Mouse (Mus musculus) midbrain, embryonic 15.5 days (tissue): ENCODE results near the gene 4930518I15Rik. TPM values are rescaled to one million over a fixed set of nuclear protein-coding genes. Genes with fewer than 3 reads are reported as not detected.
A peak's percentile ranks its signal among the peaks of the same experiment; 100 is the strongest.
"Not testable (repeated sequence)": the region's sequence is repeated elsewhere in the genome, so short reads cannot be mapped to it uniquely, and the experiment has no call there.

Experiments used
- ATAC-seq: fragments of 200-750 bp; cut with Nextera tagmentation; replicated peaks from 2 replicates; pipeline ENCODE4 v1.8.0; 2017; ENCODE audit warnings: moderate TSS enrichment
- H3K27ac ChIP-seq: fragments of 300-500 bp; sonication (generic); 2 replicates; pipeline ENCODE4 v1.5.1; 2015; ENCODE audit warnings: mild to moderate bottlenecking, inconsistent platforms
- H3K27me3 ChIP-seq: fragments of 300-500 bp; sonication (generic); replicated peaks from 2 replicates; pipeline ENCODE4 v1.6.1; 2015; ENCODE audit warnings: inconsistent platforms
- H3K36me3 ChIP-seq: fragments of 300-500 bp; sonication (generic); replicated peaks from 2 replicates; pipeline ENCODE4 v1.6.1; 2015; ENCODE audit warnings: inconsistent platforms
- H3K4me1 ChIP-seq: fragments of 300-500 bp; sonication (generic); 2 replicates; pipeline ENCODE4 v1.6.1; 2015; ENCODE audit warnings: inconsistent platforms
- H3K4me2 ChIP-seq: fragments of 300-500 bp; sonication (generic); 2 replicates; pipeline ENCODE4 v1.6.1; 2015; ENCODE audit warnings: inconsistent platforms, mild to moderate bottlenecking, moderate library complexity
- H3K4me3 ChIP-seq: fragments of 300-500 bp; sonication (generic); 2 replicates; pipeline ENCODE4 v1.5.1; 2015; ENCODE audit warnings: mild to moderate bottlenecking, inconsistent platforms
- H3K9ac ChIP-seq: fragments of 300-500 bp; sonication (generic); 2 replicates; pipeline ENCODE4 v1.6.1; 2015; ENCODE audit warnings: mild to moderate bottlenecking, inconsistent platforms
- H3K9me3 ChIP-seq: fragments of 300-500 bp; sonication (generic); 2 replicates; pipeline ENCODE4 v1.6.1; 2016; ENCODE audit warnings: inconsistent platforms
- WGBS: fragments of 180-500 bp; shearing (Covaris S2); methylation state at CpG from one replicate; pipeline ENCODE4 v1.1.7; 2015; ENCODE audit warnings: mixed read lengths; 5-methylcytosine and 5-hydroxymethylcytosine counted together
- polyA plus RNA-seq: library from polyadenylated mRNA; unstranded; fragments of >200 nt; fragmentation: Nextera tagmentation; extraction: Ambion mirVana; gene quantifications from 2 replicates; pipeline ENCODE4 v1.2.1, GENCODE M21; 2015

The 4930518I15Rik gene
- polyA plus RNA-seq, 1 experiment from 2014 or later = 11.6 TPM

DNA sequence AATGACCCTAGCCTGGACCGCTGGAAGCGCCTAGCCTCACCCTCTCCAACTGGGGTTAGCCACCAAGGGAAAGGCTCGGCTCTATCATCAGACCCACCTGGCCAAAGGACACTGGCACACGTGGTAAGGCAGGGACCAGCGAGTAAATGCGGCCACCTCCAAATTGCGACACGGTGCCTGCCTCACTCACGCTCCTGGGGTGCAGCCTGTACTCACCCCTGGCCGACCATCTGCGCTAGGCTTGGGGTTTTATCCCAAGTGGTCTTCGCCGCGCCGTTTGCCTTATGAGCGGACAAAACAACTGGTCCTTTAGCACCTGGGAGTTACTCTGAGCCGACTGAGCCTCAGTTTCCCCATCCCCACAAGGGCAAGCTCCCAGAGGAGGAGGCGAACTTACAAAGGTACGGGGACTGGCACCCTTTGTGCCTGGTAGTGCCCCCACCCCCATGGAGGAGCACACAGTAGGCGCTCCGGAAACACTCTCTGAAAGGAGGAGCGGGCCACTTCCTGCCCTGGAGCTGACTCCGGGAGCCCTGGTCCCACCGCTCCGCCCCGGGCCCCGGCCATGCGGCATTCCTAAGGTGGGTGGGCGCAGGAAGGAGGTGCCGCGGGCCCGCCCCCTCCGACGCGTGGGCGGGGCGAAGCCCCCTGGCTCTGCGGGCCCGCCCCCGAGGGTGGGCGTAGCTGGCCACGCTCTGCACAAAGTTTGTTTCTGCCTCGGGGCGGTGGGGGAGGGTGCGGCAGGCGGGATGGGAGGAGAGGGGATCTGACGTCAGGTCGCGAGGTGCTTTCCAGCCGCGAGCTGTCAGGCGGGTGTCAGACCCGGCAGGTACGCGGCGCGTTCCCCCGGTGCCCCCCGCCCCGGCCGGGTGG, 18.2 kb downstream of the 4930518I15Rik start, which contains the start of gene Tgif2:
Gene Tgif2, plus strand, starts transcription at position 689 of the 873 bp plus-strand sequence.
- Histone ChIP-seq H3K27ac (peak within 1 kb of the TSS; percentile 65), H3K4me2 (peak within 1 kb of the TSS; percentile 100), H3K9me3 (no peaks in the 10 kb centered on the region), H3K36me3 (no peaks in the 10 kb centered on the region), H3K9ac (peak within 1 kb of the TSS; percentile 47), H3K27me3 (peaks cover 31% of the 10 kb centered on the region), H3K4me3 (peak within 1 kb of the TSS; percentile 60), H3K4me1 (peaks cover 43% of the 10 kb centered on the region)
- WGBS = 2% methylated on average over 59 of the region's 61 CpGs
- peak; percentile 74 for ATAC-seq

- no peaks in the 10 kb centered on the region for H3K36me3 ChIP-seq
- no peak overlapping the region for H3K9ac ChIP-seq
- WGBS = 67% methylated on average over 6 of the region's 6 CpGs
- peaks cover 40% of the 10 kb centered on the region for H3K4me1 ChIP-seq
- peak overlapping the region; percentile 100; the same call in 1 of the 2 replicates for H3K4me2 ChIP-seq
- H3K9me3 ChIP-seq = no peaks in the 10 kb centered on the region
- no peak for ATAC-seq
- H3K27ac ChIP-seq = no peak overlapping the region
- no peak overlapping the region; the same call in 1 of the 2 replicates for H3K4me3 ChIP-seq
- H3K27me3 ChIP-seq = peaks cover 31% of the 10 kb centered on the region
These were observed 18.9 kb downstream of the 4930518I15Rik start for GRCm38 (mm10) chr2:156838839-156839238.

DNA sequence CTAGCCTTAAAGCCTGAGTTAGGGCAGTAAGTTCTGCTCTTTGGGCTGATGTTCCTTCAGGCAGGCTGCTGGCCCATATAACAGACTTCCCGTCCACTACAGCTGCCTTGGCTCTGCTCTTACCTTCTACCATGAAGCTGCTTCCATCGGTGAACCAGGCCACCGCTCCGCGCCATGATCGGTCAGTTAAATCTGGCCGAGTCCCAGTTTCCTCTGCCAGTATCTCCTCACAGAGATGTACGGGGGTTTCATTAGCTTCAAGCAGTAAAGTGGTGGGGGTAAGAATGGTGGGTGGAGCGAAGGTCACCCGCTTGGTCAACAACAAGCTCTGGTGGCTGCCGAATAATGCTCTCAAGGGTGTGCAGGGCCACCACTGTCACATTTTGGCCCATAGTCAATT, 23.4 kb downstream of the 4930518I15Rik start:
- Histone ChIP-seq H3K27ac (no peak overlapping the region), H3K4me1 (no peaks in the 10 kb centered on the region), H3K9ac (no peak overlapping the region), H3K36me3 (peaks cover 3% of the 10 kb centered on the region; the same call in 1 of the 2 replicates), H3K27me3 (peaks cover 3% of the 10 kb centered on the region; the same call in 1 of the 2 replicates), H3K4me2 (no peak overlapping the region), H3K4me3 (no peak overlapping the region), H3K9me3 (0 out of 2 replicates have a peak, but pooled peaks cover 5% of the 10 kb centered on the region)
- WGBS = 97% methylated on average over 11 of the region's 11 CpGs
- no peak for ATAC-seq

DNA sequence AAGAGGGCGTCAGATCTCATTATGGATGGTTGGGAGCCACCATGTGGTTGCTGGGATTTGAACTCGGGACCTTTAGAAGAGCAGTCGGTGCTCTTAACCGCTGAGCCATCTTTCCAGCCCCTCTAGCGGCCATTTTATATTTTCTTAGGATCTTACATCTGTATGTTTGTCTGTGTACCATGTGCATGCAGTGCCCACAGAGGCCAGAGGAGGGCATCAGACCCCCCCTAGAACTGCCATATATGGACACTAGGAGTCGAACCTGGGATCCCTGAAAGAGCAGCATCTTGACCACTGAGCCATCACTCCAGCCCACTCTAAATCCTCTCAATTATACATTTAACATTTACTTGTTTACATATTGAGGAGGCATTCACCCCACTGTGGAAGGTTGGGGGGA, 32.6 kb downstream of the 4930518I15Rik start:
- WGBS = 86% methylated on average over 6 of the region's 6 CpGs
- not testable (repeated sequence) for H3K9ac ChIP-seq, ATAC-seq

DNA sequence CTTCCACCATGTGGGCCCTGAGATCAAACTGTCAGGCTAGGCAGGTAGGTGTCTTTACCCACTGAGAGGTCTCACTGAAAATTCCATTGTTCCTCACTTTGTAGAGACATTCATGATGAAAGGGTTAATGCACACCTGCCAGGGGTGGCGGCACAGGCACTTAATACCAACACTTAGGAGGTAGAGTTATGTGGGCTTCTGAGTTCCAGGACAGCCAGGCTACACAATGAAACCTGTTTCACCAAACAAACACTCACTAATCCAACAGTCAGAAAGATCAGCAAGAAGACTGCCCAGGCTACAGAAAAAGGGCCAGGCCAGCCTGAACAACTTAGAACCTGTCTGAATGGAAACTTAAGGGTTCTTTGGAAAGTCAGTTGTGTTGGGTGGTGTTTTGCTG, 41.6 kb downstream of the 4930518I15Rik start:
- Histone ChIP-seq H3K9me3 (no peaks in the 10 kb centered on the region), H3K27ac (no peak overlapping the region), H3K4me2 (no peak overlapping the region), H3K27me3 (no peaks in the 10 kb centered on the region), H3K36me3 (no peaks in the 10 kb centered on the region), H3K9ac (no peak overlapping the region), H3K4me3 (no peak overlapping the region), H3K4me1 (no peaks in the 10 kb centered on the region)
- no peak for ATAC-seq
- 48% methylated on average over 1 of the region's 1 CpGs for WGBS

More for the DNA sequence above, 32.6 kb downstream of the 4930518I15Rik start:
- not testable (repeated sequence) for H3K4me1 ChIP-seq, H3K27ac ChIP-seq, H3K9me3 ChIP-seq, H3K27me3 ChIP-seq, H3K36me3 ChIP-seq, H3K4me3 ChIP-seq, H3K4me2 ChIP-seq

DNA sequence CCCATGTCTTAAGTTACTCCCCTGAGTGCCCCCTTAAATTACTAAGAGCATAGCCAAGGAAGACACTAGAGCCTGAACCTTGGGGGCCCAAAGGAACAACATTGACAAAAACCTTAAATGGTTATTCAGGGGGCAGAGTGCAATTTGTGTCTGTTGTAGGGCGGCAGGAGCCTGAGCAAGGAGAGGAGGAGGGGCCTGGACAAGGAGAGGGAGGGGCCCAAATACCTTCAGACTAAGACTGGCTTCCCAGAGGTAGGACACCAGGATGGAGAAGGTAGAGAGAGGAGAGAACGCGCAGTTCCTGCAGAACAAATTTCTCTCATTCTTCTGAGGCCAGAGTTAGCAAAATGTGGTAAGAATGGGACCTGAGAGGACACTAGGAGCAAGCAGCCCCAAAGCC, 42.3 kb downstream of the 4930518I15Rik start:
- Histone ChIP-seq H3K9me3 (no peaks in the 10 kb centered on the region), H3K27me3 (no peaks in the 10 kb centered on the region), H3K4me2 (no peak overlapping the region), H3K27ac (no peak overlapping the region), H3K4me1 (no peaks in the 10 kb centered on the region), H3K36me3 (no peaks in the 10 kb centered on the region), H3K4me3 (no peak overlapping the region), H3K9ac (no peak overlapping the region)
- WGBS = 73% methylated on average over 3 of the region's 3 CpGs
- no peak for ATAC-seq

DNA sequence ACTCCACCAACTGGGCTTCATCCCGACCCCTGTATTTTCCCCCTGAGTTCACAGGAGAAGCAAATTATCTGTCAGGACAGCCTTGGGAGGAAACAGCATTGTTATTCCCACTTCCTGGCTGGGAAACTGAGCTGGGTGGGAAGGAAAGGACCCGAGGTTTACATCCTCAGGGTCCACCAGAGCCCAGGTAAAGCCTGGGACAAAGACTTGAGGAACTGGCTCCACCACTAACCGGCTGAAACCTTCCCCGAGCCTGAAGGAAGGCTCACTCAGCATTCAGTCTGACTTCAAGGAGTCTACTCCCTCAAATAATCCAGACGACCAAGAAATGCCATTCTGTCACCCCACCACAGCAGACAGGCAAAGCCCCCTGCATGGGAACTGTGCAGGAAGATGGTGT, 42.9 kb downstream of the 4930518I15Rik start:
- no peak overlapping the region for H3K27ac ChIP-seq
- H3K27me3 ChIP-seq = no peaks in the 10 kb centered on the region
- no peak overlapping the region for H3K4me3 ChIP-seq
- no peak overlapping the region for H3K9ac ChIP-seq
- ATAC-seq = no peak
- no peaks in the 10 kb centered on the region for H3K4me1 ChIP-seq
- no peaks in the 10 kb centered on the region for H3K9me3 ChIP-seq
- 27% methylated on average over 5 of the region's 5 CpGs for WGBS
- no peaks in the 10 kb centered on the region for H3K36me3 ChIP-seq
- no peak overlapping the region for H3K4me2 ChIP-seq

DNA sequence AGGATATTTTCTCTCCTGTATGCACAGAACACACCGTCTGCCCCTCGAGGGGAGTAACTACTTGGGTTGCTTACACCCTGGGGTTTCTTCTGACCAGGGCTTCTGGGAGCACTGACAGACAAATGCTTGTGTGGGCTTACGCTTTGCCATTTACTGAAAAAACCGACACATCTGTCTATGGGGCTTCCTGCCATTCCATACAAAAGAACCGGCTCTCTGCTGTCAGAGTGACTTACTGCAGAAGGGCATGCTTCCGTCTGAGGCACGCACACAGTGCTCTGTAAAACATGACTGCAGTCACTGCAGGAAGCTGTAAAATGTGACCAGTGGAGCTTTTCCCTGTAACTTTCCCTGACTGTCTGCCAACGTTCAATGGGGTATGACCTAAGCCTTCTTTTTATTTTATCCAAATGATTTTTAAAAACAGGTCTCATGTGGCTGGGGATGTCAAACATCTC, 43.4 kb downstream of the 4930518I15Rik start:
- H3K27me3 ChIP-seq = no peaks in the 10 kb centered on the region
- no peaks in the 10 kb centered on the region for H3K36me3 ChIP-seq
- no peak for ATAC-seq
- no peak overlapping the region for H3K9ac ChIP-seq
- H3K27ac ChIP-seq = no peak overlapping the region
- H3K4me1 ChIP-seq = no peaks in the 10 kb centered on the region
- no peak overlapping the region for H3K4me2 ChIP-seq
- 8% methylated on average over 8 of the region's 8 CpGs for WGBS
- H3K4me3 ChIP-seq = no peak overlapping the region
- no peaks in the 10 kb centered on the region for H3K9me3 ChIP-seq

DNA sequence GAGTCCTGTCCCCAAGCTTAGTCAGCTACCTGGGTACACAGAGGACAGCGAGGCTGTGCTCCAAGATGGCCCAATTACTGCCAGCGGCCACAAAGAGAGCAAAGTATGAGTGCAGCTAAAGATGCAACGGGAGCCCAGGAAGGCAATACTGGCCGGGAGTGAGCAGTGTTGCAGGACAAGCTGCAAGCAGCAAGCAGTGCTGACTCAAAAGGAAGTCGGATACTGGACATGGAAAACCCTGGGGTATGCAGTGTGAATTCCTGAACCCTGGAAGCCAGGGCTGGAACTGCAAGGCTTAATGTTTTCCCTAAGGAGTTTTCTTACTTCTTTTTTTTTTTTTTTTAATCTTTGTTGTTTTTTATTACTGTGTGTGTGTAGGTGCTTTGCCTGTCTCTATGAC, 46.2 kb downstream of the 4930518I15Rik start:
- H3K4me3 ChIP-seq = no peak overlapping the region
- no peaks in the 10 kb centered on the region for H3K36me3 ChIP-seq
- ATAC-seq = no peak
- H3K27me3 ChIP-seq = no peaks in the 10 kb centered on the region
- H3K27ac ChIP-seq = no peak overlapping the region
- H3K4me2 ChIP-seq = no peak overlapping the region
- 73% methylated on average over 5 of the region's 5 CpGs for WGBS
- H3K9ac ChIP-seq = no peak overlapping the region
- H3K9me3 ChIP-seq = no peaks in the 10 kb centered on the region
- no peaks in the 10 kb centered on the region for H3K4me1 ChIP-seq

- Histone ChIP-seq H3K36me3 (no peaks in the 10 kb centered on the region), H3K4me1 (no peaks in the 10 kb centered on the region), H3K27ac (no peak overlapping the region), H3K4me2 (no peak overlapping the region), H3K4me3 (no peak overlapping the region), H3K27me3 (no peaks in the 10 kb centered on the region), H3K9ac (no peak overlapping the region), H3K9me3 (no peaks in the 10 kb centered on the region)
- 92% methylated on average over 10 of the region's 10 CpGs for WGBS
- no peak for ATAC-seq
These were observed 47.0 kb downstream of the 4930518I15Rik start for GRCm38 (mm10) chr2:156810716-156811115.

DNA sequence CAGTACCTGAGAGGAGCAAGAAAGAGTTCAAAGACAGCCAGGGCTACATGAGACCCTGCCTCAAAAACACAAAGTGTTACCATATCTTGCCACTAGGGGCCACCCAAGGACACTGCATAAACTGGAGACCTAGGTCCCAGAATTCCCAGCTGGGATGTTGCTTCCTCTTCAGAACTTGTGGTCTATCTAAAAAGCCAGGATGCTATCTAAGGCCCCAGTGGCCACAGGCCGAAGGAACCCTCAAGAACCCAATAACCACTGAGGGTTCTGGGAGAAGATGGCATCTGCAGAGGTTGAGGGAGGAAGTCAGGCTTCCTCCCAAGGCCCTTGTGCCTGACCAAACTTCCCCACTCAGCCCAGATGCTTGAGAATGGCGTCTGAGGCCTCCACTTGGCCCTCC, 48.2 kb downstream of the 4930518I15Rik start:
- Histone ChIP-seq H3K4me3 (no peak overlapping the region), H3K27ac (no peak overlapping the region), H3K4me2 (no peak overlapping the region), H3K9me3 (no peaks in the 10 kb centered on the region), H3K27me3 (no peaks in the 10 kb centered on the region), H3K36me3 (no peaks in the 10 kb centered on the region), H3K9ac (no peak overlapping the region), H3K4me1 (no peaks in the 10 kb centered on the region)
- WGBS = 68% methylated on average over 2 of the region's 2 CpGs
- no peak for ATAC-seq

DNA sequence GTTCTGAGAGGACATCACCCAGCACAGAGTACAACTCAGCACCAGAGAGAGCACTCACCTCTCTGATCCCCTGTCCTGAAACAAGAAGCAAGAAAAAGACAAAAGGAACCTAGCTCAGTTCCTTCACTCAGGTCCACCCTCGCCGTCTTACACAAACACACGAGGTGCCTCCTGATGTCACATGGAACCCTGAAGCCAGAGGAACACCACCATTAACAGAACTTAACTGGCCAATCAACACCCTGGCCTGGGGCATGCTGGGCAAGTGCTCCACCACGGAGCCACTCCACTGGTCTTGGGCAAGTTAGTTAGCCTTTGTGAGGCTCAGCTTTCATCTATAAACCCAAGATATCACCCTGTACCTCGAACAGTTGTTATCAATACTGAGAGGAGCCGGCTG, 50.9 kb downstream of the 4930518I15Rik start:
- H3K9ac ChIP-seq = no peak overlapping the region
- WGBS = 75% methylated on average over 6 of the region's 6 CpGs
- no peaks in the 10 kb centered on the region for H3K9me3 ChIP-seq
- no peaks in the 10 kb centered on the region for H3K36me3 ChIP-seq
- ATAC-seq = no peak
- no peak overlapping the region for H3K4me3 ChIP-seq
- no peaks in the 10 kb centered on the region for H3K4me1 ChIP-seq
- no peaks in the 10 kb centered on the region for H3K27me3 ChIP-seq
- H3K27ac ChIP-seq = no peak overlapping the region
- H3K4me2 ChIP-seq = no peak overlapping the region
